Comparison of ENCODE assay signal across 8 mouse cellular contexts in the genomic region with DNA sequence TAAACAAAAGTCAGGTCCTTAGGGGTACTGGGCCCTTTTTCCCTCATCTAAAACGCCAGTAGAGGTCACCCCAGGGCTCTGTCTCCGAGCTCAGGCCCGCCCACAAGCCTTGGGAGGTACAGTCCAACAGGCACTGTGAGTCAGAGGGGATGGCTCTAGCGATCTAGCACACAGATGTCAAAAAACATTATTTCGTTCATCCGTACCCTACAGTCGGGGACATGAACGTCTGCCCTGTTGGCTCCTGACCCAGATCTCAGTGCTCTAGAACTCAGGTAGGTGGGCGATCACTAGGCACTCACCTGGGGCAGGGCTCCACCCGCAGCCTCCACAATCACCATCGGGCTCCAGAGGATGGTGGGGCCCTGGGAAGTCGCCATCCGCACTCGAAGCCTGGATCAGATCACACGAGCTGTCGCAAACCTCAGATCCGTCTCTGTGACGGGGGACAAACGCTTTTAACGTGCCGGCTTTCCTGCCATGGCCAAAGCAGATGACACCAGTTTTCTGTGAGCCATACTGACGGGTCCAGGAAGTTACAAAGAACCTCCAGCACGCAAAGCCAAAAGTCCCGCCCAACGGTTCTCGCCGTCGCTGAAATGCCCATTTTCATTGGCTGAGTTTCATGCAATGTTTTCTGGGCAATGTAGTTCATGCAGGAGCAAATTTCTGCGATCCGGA. TPM values are rescaled to one million over a fixed set of nuclear protein-coding genes. Genes with fewer than 3 reads are reported as not detected.
DNase-seq lines count a peak whose midpoint lies in the region; ATAC-seq and TF ChIP-seq lines count a peak whose summit lies in the region.

TSS of gene Zfp954 (minus strand) at position 568 of the 681 bp plus-strand sequence.

- TF ChIP-seq CTCF in kidney, postnatal 0 days (IDR thresholded peaks at IDR 0.05; ENCODE audit: low read depth), result peak; percentile 56

- peak within 1 kb of the TSS; percentile 77 for H3K9ac ChIP-seq in heart, embryonic 12.5 days
- peak within 1 kb of the TSS; percentile 59 for H3K9ac ChIP-seq in kidney, postnatal 0 days (ENCODE audit: low read depth, low read length)
- H3K9ac ChIP-seq in liver, embryonic 11.5 days (ENCODE audit: low read depth, low read length), result peak within 1 kb of the TSS; percentile 64
- peak within 1 kb of the TSS; percentile 50 for H3K9ac ChIP-seq in stomach, embryonic 14.5 days (replicated peaks; ENCODE audit: low read depth, low read length)

- peaks cover 31% of the 10 kb centered on the region for H3K36me3 ChIP-seq in heart, embryonic 12.5 days
- peaks cover 12% of the 10 kb centered on the region; the same call in 1 of the 2 replicates for H3K36me3 ChIP-seq in kidney, postnatal 0 days (ENCODE audit: insufficient read depth, low read length)
- H3K36me3 ChIP-seq in liver, embryonic 11.5 days (ENCODE audit: control insufficient read depth, insufficient read depth, low read length), result peaks cover 9% of the 10 kb centered on the region; the same call in 1 of the 2 replicates
- H3K36me3 ChIP-seq in stomach, embryonic 14.5 days (ENCODE audit: control insufficient read depth, insufficient read depth, low read length), result peaks cover 7% of the 10 kb centered on the region

- H3K4me1 ChIP-seq in heart, embryonic 12.5 days (replicated peaks), result peaks cover 3% of the 10 kb centered on the region; the same call in 1 of the 2 replicates
- 0 out of 2 replicates have a peak, but pooled peaks cover 8% of the 10 kb centered on the region for H3K4me1 ChIP-seq in kidney, postnatal 0 days (replicated peaks; ENCODE audit: insufficient read depth, low read length)
- H3K4me1 ChIP-seq in liver, embryonic 11.5 days (replicated peaks; ENCODE audit: control insufficient read depth, insufficient read depth, low read length), result no peaks in the 10 kb centered on the region; the same call in 1 of the 2 replicates
- H3K4me1 ChIP-seq in stomach, embryonic 14.5 days (ENCODE audit: control insufficient read depth, insufficient read depth, low read length), result no peaks in the 10 kb centered on the region

- peak; percentile 88 for DNase-seq in CD4-positive helper T cell, adult 2 months (ENCODE audit: low read depth, low spot score)
- peak; percentile 78 for DNase-seq in brain, embryonic 18.5 days (ENCODE audit: low read depth, low spot score)
- DNase-seq in kidney, postnatal 0 days (ENCODE audit: low spot score), result peak; percentile 93
- peak; percentile 71 for DNase-seq in liver, embryonic 11.5 days (ENCODE audit: low spot score)
- peak; percentile 89 for DNase-seq in naive thymus-derived CD4-positive, alpha-beta T cell, adult 2 months (ENCODE audit: low read depth)

- ATAC-seq in erythroid progenitor cell, adult 5-6 weeks (replicated peaks; ENCODE audit: low FRiP score, poor library complexity, severe bottlenecking), result peak; percentile 93
- peak; percentile 95 for ATAC-seq in heart, embryonic 12.5 days (ENCODE audit: insufficient number of reproducible peaks, low FRiP score)
- peak; percentile 95 for ATAC-seq in kidney, postnatal 0 days (replicated peaks; ENCODE audit: low FRiP score, low read depth)
- ATAC-seq in liver, embryonic 11.5 days (replicated peaks; ENCODE audit: low FRiP score), result peak; percentile 93
- ATAC-seq in stomach, embryonic 14.5 days (ENCODE audit: insufficient number of reproducible peaks, insufficient read depth, low FRiP score, low read depth), result peak; percentile 93

- H3K27me3 ChIP-seq in heart, embryonic 12.5 days (replicated peaks), result no peaks in the 10 kb centered on the region
- H3K27me3 ChIP-seq in kidney, postnatal 0 days (ENCODE audit: insufficient read depth, low read length), result no peaks in the 10 kb centered on the region
- no peaks in the 10 kb centered on the region for H3K27me3 ChIP-seq in liver, embryonic 11.5 days (replicated peaks; ENCODE audit: control insufficient read depth, insufficient read depth, low read length)
- H3K27me3 ChIP-seq in stomach, embryonic 14.5 days (ENCODE audit: control insufficient read depth, insufficient read depth, low read length), result no peaks in the 10 kb centered on the region

- no peaks in the 10 kb centered on the region for H3K9me3 ChIP-seq in heart, embryonic 12.5 days (replicated peaks)
- no peaks in the 10 kb centered on the region for H3K9me3 ChIP-seq in kidney, postnatal 0 days (replicated peaks; ENCODE audit: low read length)
- H3K9me3 ChIP-seq in liver, embryonic 11.5 days (ENCODE audit: control insufficient read depth, low read length), result no peaks in the 10 kb centered on the region
- no peaks in the 10 kb centered on the region for H3K9me3 ChIP-seq in stomach, embryonic 14.5 days (ENCODE audit: control insufficient read depth, low read depth, low read length)

- peak within 1 kb of the TSS; percentile 37; the same call in 1 of the 2 replicates for H3K27ac ChIP-seq in heart, embryonic 12.5 days (ENCODE audit: poor library complexity, severe bottlenecking)
- no peak within 1 kb of the TSS for H3K27ac ChIP-seq in kidney, postnatal 0 days
- H3K27ac ChIP-seq in liver, embryonic 11.5 days (ENCODE audit: low read depth, low read length), result no peak within 1 kb of the TSS
- no peak within 1 kb of the TSS; the same call in 1 of the 2 replicates for H3K27ac ChIP-seq in stomach, embryonic 14.5 days (ENCODE audit: low read length)

- peak within 1 kb of the TSS; percentile 75 for H3K4me3 ChIP-seq in heart, embryonic 12.5 days
- H3K4me3 ChIP-seq in kidney, postnatal 0 days (replicated peaks; ENCODE audit: low read depth, low read length), result peak within 1 kb of the TSS; percentile 62
- peak within 1 kb of the TSS; percentile 66 for H3K4me3 ChIP-seq in liver, embryonic 11.5 days (ENCODE audit: low read depth, low read length)
- peak within 1 kb of the TSS; percentile 59 for H3K4me3 ChIP-seq in stomach, embryonic 14.5 days (ENCODE audit: low read depth, low read length)

- H3K4me2 ChIP-seq in heart, embryonic 12.5 days, result peak within 1 kb of the TSS; percentile 67
- H3K4me2 ChIP-seq in kidney, postnatal 0 days (ENCODE audit: low read length), result peak within 1 kb of the TSS; percentile 68
- H3K4me2 ChIP-seq in liver, embryonic 11.5 days, result peak within 1 kb of the TSS; percentile 65
- peak within 1 kb of the TSS; percentile 51 for H3K4me2 ChIP-seq in stomach, embryonic 14.5 days (replicated peaks; ENCODE audit: low read depth, low read length)

- WGBS in heart, embryonic 12.5 days, result under 1% methylated on average over 30 of the region's 30 CpGs
- under 1% methylated on average over 30 of the region's 30 CpGs for WGBS in kidney, postnatal 0 days
- WGBS in liver, embryonic 11.5 days, result under 1% methylated on average over 30 of the region's 30 CpGs
- under 1% methylated on average over 30 of the region's 30 CpGs for WGBS in stomach, embryonic 14.5 days

RNA-seq across cellular contexts. Expression of gene Zfp954, which starts in this region (rescaled TPM):
- total RNA-seq in erythroid progenitor cell, adult 5-6 weeks (2015; ENCODE audit: low replicate concordance), result 1.1 and 8.4 TPM in 2 replicates
- total RNA-seq in erythroid progenitor cell, adult 5-6 weeks (2017; ENCODE audit: low replicate concordance), result 2.6 TPM in 2 replicates
- polyA plus RNA-seq in heart, embryonic 12.5 days (2016; fragmentation: Nextera tagmentation; extraction: Ambion mirVana), result 6.1 and 7.8 TPM in 2 replicates
- 9.8 and 12.4 TPM in 2 replicates for polyA plus RNA-seq in kidney, postnatal 0 days (2015; fragmentation: Nextera tagmentation; extraction: Ambion mirVana)
- 10.0 and 10.8 TPM in 2 replicates for polyA plus RNA-seq in liver, embryonic 11.5 days (2014; fragmentation: Nextera tagmentation; extraction: Ambion mirVana)
- 14.7 and 16.2 TPM in 2 replicates for polyA plus RNA-seq in stomach, embryonic 14.5 days (2014; fragmentation: Nextera tagmentation; extraction: Ambion mirVana)
